Mouse (Mus musculus): ENCODE measurements around the gene Rhoh.

DNA sequence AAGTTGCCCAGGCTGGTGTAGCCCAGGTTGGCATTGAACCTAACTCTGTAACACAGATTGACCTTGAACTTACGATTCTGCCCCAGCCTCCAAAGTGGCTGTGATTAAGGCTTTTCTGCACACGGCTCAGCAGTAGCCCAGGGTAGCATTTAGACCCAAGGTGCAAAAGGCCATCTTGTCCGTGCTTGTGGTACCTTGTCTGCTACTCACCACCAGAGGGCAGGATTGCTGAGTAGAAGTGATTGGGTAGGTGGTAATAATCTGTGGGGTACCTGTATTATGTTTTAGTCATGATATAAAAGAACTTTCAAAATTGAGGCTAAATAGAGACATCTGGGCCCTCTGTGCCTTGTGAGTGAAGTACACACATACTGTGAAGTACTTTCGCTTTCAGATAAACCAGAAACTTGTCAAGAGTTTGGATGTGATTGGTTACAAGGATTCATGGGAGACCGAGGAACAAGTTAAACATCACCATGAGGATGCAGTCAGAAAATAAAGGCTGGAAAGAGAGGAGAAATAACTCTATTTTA, 37.3 kb upstream of the Rhoh start:
- TF ChIP-seq CTCF (IDR thresholded peaks at IDR 0.05; ENCODE audit: low read depth) (peak; percentile 71), EP300 (IDR thresholded peaks at IDR 0.05; ENCODE audit: low read depth) (no peak)

Data from liver, embryonic 14.5 days (tissue).